Mouse (Mus musculus): ENCODE measurements around the gene Trim5.
A peak's percentile ranks its signal among the peaks of the same experiment; 100 is the strongest.
"Not testable (repeated sequence)": the region's sequence is repeated elsewhere in the genome, so short reads cannot be mapped to it uniquely, and the experiment has no call there.

The Trim5 gene

DNA sequence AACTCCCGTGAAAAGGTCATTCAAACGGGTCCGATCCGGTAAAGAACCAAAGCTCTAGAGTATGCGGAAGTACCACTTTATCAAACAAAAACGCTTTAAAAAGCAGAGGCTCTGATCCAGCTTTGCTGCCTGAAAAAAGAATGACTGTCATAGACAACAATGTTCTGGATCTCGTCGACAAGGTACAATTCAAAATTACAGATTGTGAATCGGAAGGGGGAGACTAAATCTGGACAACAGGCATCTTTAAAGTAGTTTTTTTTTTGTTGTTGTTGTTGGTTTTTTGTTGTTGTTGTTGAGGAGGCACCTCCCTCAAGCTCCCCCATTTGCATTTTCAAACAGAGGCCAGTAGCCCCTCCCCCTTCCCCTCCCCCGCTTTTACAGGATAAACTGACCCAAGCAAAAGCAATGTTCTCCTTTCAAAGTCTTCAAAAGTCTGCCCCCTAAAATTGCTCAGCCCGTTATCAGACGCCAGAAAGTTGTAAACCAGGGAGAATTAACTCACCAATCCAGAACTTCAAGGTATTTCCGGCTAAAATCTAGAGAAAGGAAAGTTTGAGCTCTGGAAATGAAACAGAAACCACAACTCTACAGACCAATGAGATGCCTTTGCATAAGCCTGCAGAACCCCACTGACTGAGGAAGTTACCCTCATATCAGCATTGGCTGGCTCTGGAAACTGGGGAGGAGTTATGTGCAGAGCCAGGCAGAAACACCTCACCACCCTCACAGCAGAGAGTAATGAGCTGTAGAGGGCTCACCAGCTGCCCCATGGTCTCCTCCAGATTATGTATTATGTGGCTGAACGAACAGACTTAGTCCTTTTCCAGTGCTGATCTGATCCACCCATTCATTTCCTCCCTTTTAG lies at the start of gene Trim5:
Gene Trim5, minus strand, starts transcription at position 519 of the 868 bp plus-strand sequence.
- DNase-seq: peak; percentile 2 to 12

- not testable (repeated sequence) for DNase-seq
Measured at GRCm38 (mm10) chr7:104335547-104335946, 47.7 kb upstream of the Trim5 start.

- DNase-seq: not testable (repeated sequence)
Measured at GRCm38 (mm10) chr7:104329171-104329570, 41.3 kb upstream of the Trim5 start, which contains the start of gene Trim34b. Trim34b (plus strand) TSS chr7:104329471.

DNA sequence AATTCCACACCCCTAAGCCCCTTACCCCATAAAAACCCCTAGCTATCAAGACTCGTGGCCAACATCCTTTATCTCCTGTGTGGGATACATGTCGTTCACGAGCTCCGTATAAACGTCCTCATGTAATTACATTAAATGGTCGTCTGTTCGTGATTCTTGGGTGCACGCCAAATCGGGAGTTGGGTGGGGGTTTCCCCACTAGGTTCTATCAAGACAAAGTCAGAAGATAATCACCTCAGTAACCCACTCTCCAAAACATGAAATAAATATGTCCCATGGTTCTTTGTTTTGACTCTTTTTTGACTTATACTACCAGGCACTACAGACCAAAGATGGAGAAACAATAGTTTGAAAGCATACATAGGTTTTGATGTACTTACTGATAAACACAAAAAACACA lies 34.1 kb upstream of the Trim5 start:
- DNase-seq: no peak

- DNase-seq: not testable (repeated sequence)
Measured at GRCm38 (mm10) chr7:104315369-104316080, 27.6 kb upstream of the Trim5 start, which contains the start of gene Trim12a. Trim12a (minus strand) TSS chr7:104315466.

- peak; percentile 9 to 24 for DNase-seq
Measured at GRCm38 (mm10) chr7:104314796-104315353, 27.0 kb upstream of the Trim5 start.

- no peak for DNase-seq
Measured at GRCm38 (mm10) chr7:104291638-104292400, 3.9 kb upstream of the Trim5 start.

GRCm38 (mm10) chr7:104290641-104291040 lies 2.7 kb upstream of the Trim5 start:
- no peak for DNase-seq

GRCm38 (mm10) chr7:104279361-104279760 lies 8.5 kb downstream of the Trim5 start:
- not testable (repeated sequence) for DNase-seq

GRCm38 (mm10) chr7:104265335-104265734 lies 22.6 kb downstream of the Trim5 start:
- not testable (repeated sequence) for DNase-seq

- DNase-seq: not testable (repeated sequence)
Measured at GRCm38 (mm10) chr7:104260380-104260779, 27.5 kb downstream of the Trim5 start.

DNA sequence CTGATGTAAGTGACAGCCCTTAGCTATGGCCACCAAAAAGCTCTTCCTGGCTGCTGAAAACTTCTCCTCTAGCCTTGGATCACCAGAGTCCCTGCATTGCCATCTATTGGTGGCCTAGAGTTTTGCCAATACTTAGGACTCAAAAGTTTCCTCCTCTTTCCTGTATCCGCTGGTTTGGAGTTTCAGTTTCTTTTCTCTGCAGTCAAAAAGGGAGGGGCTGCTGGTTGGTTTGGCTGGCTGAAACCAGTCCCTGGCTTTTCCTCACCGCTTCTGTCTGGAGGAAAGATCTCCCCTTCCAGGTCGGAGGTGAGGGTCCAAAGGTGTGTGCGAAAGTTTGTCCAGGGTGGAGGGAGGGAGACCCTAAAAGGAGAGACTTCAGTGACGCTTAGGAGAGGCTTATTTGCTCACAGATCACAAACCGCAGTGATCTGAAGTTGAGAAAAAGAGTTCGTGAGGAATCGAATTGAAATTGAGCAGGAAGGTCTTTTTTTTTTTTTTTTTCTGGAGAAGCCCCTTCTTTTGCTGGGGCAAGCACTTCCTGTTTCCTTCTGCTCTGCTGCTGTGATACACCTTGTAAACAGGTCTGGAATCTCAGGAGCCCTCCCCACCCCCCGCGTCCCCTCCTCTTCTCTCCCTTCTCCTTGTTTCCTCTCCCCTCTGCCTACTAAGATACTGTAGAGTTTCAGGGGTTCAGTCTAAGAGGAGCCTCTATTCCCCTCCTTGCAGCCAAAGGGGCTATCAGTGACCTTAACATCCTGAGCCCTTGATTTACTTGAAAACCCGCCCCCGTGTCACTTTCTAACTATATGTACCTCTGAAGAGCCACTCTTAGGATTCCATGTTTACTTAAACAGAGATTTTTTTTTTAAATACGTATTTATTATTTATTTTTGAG lies 43.4 kb downstream of the Trim5 start, which contains the start of gene Trim34a:
Gene Trim34a, plus strand, starts transcription at position 171 of the 895 bp plus-strand sequence.
- DNase-seq: peak; percentile 73 to 88

DNA sequence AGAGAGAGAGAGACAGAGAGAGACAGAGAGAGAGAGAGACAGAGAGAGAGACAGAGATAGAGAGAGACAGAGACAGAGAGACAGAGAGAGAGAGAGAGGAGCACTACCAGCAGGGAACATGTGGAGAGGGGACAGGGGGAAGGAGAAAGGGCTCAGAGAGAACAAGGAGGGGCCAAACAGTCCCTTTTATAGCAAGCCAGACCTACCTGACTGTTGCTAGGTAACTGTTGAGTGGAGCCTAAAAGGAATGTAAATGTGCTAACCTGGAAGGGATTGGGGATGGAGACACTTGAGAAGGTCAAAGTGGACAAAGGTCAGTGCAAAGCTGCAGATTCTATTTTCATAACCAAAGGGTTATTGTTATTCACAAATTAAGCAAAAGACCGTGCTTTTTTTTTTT lies 44.3 kb downstream of the Trim5 start:
- DNase-seq: no peak

DNA sequence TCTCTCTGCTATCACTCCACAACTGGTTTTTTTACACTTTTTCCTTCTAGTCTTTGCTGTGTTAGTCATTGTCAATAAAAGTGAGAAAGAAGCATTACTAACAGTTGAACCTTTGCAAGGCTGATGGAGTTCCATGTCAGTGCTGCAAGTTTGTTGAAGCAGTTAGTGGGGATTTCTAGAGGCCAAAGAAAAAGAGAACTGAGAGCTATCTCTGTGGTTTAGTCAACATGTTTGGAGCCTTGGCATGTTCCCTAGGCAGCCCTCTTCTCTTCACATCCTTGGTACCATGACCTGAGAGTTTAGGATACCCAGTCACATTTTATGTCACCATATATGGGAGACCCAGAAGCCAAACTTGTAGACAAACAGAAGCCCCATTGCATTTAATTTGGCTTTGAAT lies 47.0 kb downstream of the Trim5 start:
- DNase-seq: no peak

DNA sequence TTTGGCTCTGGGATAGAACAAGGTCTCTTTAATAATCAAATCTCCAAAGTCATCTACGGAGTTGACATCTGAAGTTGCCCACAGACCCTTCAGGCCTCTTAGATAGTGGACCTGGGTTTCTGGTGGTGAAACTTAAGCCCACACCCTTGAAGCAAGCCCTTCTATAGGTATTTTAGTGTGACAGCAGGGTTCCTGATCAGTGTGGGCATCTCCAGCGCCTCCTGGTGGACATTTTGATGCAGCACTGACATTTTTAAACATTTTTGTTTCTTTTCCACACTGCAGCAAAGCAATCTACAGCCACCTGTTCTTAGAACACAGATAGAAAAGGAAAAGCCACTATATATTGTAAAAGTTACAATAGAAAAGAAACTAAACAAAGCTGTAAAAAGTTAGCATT lies 56.7 kb downstream of the Trim5 start:
- peak in 1 of 2 experiments; percentile 69 for DNase-seq

DNA sequence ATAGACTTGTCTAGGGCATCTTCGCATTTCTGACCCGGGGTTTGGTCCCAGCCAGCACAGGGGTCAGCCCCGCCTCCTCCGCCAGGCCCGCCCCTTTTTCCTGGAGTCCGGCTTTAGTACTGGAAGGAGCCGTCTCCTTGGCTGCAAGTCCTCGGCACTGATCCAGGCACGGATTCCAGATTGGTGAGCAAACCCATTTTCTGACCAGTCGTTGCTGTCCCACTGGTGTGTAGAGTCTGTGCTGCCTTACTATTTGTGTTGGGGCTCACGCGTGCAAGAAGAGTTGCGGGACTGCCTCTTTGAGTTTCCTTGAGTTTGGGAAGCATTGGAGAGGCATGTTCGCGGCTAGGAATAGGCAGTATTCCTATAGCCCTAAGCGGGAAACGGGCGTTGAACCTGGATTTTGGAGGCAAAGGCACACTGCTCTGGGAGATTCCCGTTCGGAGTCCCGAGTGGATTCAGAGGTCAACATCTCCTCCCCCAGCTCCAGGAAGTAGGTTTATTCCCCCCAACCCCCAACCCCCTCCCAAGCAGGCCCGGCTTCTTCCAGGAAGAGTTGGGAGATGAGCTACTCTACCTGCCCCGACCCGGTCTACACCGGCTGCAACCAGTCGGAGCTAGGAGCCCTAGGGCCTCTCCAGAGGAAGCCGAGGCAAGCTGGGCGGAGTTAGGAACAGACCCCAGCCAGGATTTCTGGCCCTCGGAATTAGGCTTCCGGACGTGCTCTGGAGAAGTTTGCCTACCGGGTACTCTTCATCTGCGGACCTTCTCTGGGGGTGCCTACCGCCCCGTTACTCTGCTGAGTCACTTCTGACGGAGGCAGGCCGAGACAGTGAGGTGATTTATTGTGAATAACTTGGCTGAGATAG lies 69.0 kb downstream of the Trim5 start, which contains the start of gene Trim6:
Gene Trim6, plus strand, starts transcription at position 93 of the 869 bp plus-strand sequence.
- DNase-seq: peak; percentile 92 to 94

GRCm38 (mm10) chr7:104217881-104218280 lies 70.0 kb downstream of the Trim5 start:
- DNase-seq: no peak

DNA sequence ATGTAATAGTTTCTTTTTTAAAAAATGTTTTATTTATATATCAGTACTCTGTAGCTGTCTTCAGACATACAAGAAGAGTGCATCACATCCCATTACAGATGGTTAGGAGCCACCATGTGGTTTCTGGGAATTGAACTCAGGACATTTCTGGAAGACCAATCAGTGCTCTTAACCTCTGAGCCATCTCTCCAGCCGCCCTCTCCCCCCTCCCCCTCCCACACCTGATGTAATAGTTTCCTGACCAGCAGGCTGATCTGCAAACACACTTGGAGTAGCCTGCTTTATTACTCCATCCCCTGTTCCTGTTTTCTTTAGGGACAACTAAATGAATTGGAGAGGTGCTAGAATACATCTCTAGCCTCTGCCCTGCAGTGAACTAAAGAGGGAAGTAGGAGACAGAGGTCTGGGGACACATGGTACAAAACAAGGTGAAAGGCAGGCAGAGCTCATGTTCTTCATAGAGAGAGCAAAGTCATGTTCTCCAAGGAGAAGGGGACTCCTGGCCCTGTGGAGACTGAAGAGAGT lies 71.8 kb downstream of the Trim5 start:
- no peak for DNase-seq
